Mouse (Mus musculus) hindbrain, embryonic 14.5 days (tissue): ENCODE results near the gene Smarca2. TPM values are rescaled to one million over a fixed set of nuclear protein-coding genes. Genes with fewer than 3 reads are reported as not detected.

ENCODE experiments used
- ATAC-seq: fragments of 200-750 bp; cut with Nextera tagmentation; 2 replicates; pipeline ENCODE4 v1.8.0; 2017; ENCODE audit warnings: moderate number of reproducible peaks, mild to moderate bottlenecking, moderate TSS enrichment, moderate library complexity; ENCODE audit not compliant: low FRiP score
- DNase-seq: peaks from one replicate; pipeline ENCODE4 v3.0.0-alpha.2; 2015; ENCODE audit warnings: low spot score
- H3K27ac ChIP-seq: fragments of 300-500 bp; sonication (generic); 2 replicates; pipeline ENCODE4 v1.5.1; 2014; ENCODE audit warnings: mild to moderate bottlenecking, moderate library complexity
- H3K27me3 ChIP-seq: fragments of 300-500 bp; sonication (generic); 2 replicates; pipeline ENCODE4 v1.6.1; 2014; ENCODE audit warnings: mild to moderate bottlenecking, low read length, mixed read lengths; ENCODE audit not compliant: control insufficient read depth, insufficient read depth
- H3K36me3 ChIP-seq: fragments of 300-500 bp; sonication (generic); replicated peaks from 2 replicates; pipeline ENCODE4 v1.6.1; 2014; ENCODE audit not compliant: control insufficient read depth, insufficient read depth
- H3K4me1 ChIP-seq: fragments of 300-500 bp; sonication (generic); replicated peaks from 2 replicates; pipeline ENCODE4 v1.6.1; 2014; ENCODE audit warnings: antibody characterized with exemption, low read length, mixed read lengths; ENCODE audit not compliant: control insufficient read depth, insufficient read depth
- H3K4me2 ChIP-seq: fragments of 300-500 bp; sonication (generic); replicated peaks from 2 replicates; pipeline ENCODE4 v1.6.1; 2014; ENCODE audit warnings: mild to moderate bottlenecking, moderate library complexity
- H3K4me3 ChIP-seq: fragments of 300-500 bp; sonication (generic); replicated peaks from 2 replicates; pipeline ENCODE4 v1.5.1; 2014; ENCODE audit warnings: mild to moderate bottlenecking, low read length
- H3K9ac ChIP-seq: fragments of 300-500 bp; sonication (generic); 2 replicates; pipeline ENCODE4 v1.6.1; 2014
- H3K9me3 ChIP-seq: fragments of 300-500 bp; sonication (generic); 2 replicates; pipeline ENCODE4 v1.6.1; 2016; ENCODE audit warnings: low read length; ENCODE audit not compliant: control insufficient read depth
- WGBS: fragments of 180-500 bp; shearing (Covaris S2); extraction: QIAGEN DNeasy Blood & Tissue Kit; methylation state at CpG from one replicate; pipeline ENCODE4 v1.1.7; 2014; 5-methylcytosine and 5-hydroxymethylcytosine counted together
- polyA plus RNA-seq: library from polyadenylated mRNA; unstranded; fragments of >200 nt; fragmentation: Nextera tagmentation; extraction: Ambion mirVana; gene quantifications from 2 replicates; pipeline ENCODE4 v1.2.1, GENCODE M21; 2014

Smarca2 gene
- polyA plus RNA-seq, 1 experiment from 2014 or later = 90.7 TPM

- Histone ChIP-seq H3K9ac (peak overlapping the region; percentile 48), H3K27ac (no peak overlapping the region), H3K4me2 (peak overlapping the region; percentile 98), H3K4me3 (no peak overlapping the region), H3K27me3 (peaks cover 16% of the 10 kb centered on the region; the same call in 1 of the 2 replicates), H3K36me3 (no peaks in the 10 kb centered on the region), H3K9me3 (no peaks in the 10 kb centered on the region), H3K4me1 (peaks cover 13% of the 10 kb centered on the region)
- ATAC-seq = no peak
- 50% methylated on average over 2 of the region's 2 CpGs for WGBS
- DNase-seq = no peak
Measured at GRCm38 (mm10) chr19:26603296-26603860, 1.5 kb upstream of the Smarca2 start.

DNA sequence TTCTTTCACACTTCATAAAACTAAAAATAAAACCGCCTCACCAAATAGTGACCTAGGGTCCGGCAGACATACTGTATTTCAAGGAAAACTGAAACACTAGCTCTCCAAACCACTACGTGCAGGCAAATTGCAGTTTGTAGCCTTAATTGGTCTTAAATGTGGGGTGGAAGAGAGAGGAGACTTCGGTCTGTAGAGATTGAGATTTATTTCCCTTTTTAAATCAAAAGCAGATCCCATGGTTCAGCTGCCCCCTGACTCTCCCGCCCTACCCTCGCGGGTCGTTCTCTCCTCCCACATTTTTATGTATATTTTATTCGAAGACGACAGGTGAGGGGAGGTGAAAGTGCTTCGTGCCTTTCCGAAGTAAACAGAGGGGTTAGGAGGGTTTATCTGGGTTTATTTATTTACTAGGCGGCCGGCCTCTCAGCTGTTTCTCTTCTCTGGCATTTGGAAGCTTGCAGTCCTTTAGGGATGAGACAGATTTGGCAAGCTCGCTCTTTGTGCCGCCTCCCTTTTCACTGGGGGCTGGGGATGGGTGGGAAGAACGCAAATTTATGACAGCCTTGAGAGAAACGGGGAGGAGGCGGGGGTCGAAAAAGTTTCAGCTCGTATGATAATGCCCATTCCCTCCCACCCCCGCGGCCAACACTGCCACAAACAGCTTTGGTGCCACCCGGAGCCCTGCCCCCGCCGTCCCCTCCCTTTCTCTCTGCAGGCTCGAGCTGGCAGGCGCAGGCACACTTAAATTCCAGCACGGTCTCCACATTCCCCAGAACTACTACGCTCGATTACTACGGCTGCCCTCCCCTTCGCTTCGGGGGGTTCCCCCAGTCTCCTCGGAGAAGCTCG lies 720 bp upstream of the Smarca2 start:
- Histone ChIP-seq H3K9ac (peak overlapping the region; percentile 48), H3K4me3 (peak overlapping the region; percentile 67), H3K4me2 (peak overlapping the region; percentile 98), H3K27me3 (peaks cover 24% of the 10 kb centered on the region), H3K36me3 (no peaks in the 10 kb centered on the region), H3K27ac (peak overlapping the region; percentile 77), H3K4me1 (peaks cover 16% of the 10 kb centered on the region), H3K9me3 (no peaks in the 10 kb centered on the region)
- DNase-seq (no peak), ATAC-seq (peak; percentile 64)
- WGBS = 3% methylated on average over 36 of the region's 36 CpGs

GRCm38 (mm10) chr19:26605438-26606320 lies 829 bp downstream of the Smarca2 start:
- Histone ChIP-seq H3K36me3 (no peaks in the 10 kb centered on the region), H3K27ac (peak overlapping the region; percentile 77), H3K4me3 (peak overlapping the region; percentile 67), H3K9me3 (no peaks in the 10 kb centered on the region), H3K27me3 (peaks cover 34% of the 10 kb centered on the region), H3K4me1 (peaks cover 16% of the 10 kb centered on the region), H3K4me2 (peak overlapping the region; percentile 98), H3K9ac (peak overlapping the region; percentile 71)
- peak; percentile 32 for DNase-seq
- WGBS = under 1% methylated on average over 44 of the region's 44 CpGs
- no peak for ATAC-seq

GRCm38 (mm10) chr19:26606321-26607155 lies 1.7 kb downstream of the Smarca2 start:
- Histone ChIP-seq H3K27me3 (peaks cover 35% of the 10 kb centered on the region), H3K27ac (peak overlapping the region; percentile 77), H3K4me3 (peak overlapping the region; percentile 67), H3K4me2 (peak overlapping the region; percentile 98), H3K9me3 (no peaks in the 10 kb centered on the region), H3K4me1 (peaks cover 16% of the 10 kb centered on the region), H3K9ac (peak overlapping the region; percentile 71), H3K36me3 (no peaks in the 10 kb centered on the region)
- WGBS = under 1% methylated on average over 63 of the region's 63 CpGs
- ATAC-seq (peak; percentile 15; the same call in 1 of the 2 replicates), DNase-seq (peak; percentile 59)

GRCm38 (mm10) chr19:26607156-26607536 lies 2.3 kb downstream of the Smarca2 start:
- no peaks in the 10 kb centered on the region for H3K9me3 ChIP-seq
- peak overlapping the region; percentile 67 for H3K4me3 ChIP-seq
- no peaks in the 10 kb centered on the region for H3K36me3 ChIP-seq
- peaks cover 16% of the 10 kb centered on the region for H3K4me1 ChIP-seq
- ATAC-seq (peak; percentile 10; the same call in 1 of the 2 replicates), DNase-seq (peak; percentile 52)
- H3K4me2 ChIP-seq = peak overlapping the region; percentile 98
- H3K27ac ChIP-seq = peak overlapping the region; percentile 39; the same call in 1 of the 2 replicates
- 2% methylated on average over 52 of the region's 56 CpGs for WGBS
- peak overlapping the region; percentile 71 for H3K9ac ChIP-seq
- H3K27me3 ChIP-seq = peaks cover 33% of the 10 kb centered on the region

GRCm38 (mm10) chr19:26607551-26608433 lies 2.9 kb downstream of the Smarca2 start:
- H3K27me3 ChIP-seq = peaks cover 27% of the 10 kb centered on the region
- ATAC-seq = no peak
- under 1% methylated on average over 39 of the region's 39 CpGs for whole genome bisulfite sequencing

DNA sequence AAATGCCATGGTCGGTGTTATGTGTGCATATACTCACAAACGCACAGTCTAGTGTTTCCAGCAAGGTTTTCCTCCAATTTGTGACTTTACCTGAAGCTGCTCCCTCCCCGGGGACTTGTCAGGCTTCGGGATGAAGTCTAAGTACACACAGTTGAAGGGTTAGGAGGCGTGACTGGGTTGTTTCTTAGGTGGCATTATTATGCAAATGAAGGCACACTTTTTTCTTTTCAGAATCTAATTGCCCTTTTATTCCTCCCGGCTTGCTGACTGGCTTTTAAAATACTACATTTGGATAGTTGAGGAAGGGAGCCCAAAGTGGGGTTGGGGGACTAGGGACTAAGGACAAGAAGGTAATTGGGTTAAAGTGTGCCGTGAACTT lies 3.6 kb downstream of the Smarca2 start:
- Histone ChIP-seq H3K4me2 (peak overlapping the region; percentile 98), H3K36me3 (no peaks in the 10 kb centered on the region), H3K4me3 (peak overlapping the region; percentile 67), H3K9ac (no peak overlapping the region), H3K27ac (no peak overlapping the region), H3K4me1 (peaks cover 16% of the 10 kb centered on the region), H3K9me3 (no peaks in the 10 kb centered on the region), H3K27me3 (peaks cover 22% of the 10 kb centered on the region)
- ATAC-seq = no peak
- no peak for DNase-seq
- WGBS = 3% methylated on average over 7 of the region's 7 CpGs

More at GRCm38 (mm10) chr19:26607551-26608433, 2.9 kb downstream of the Smarca2 start:
- Histone ChIP-seq H3K27ac (peak overlapping the region; percentile 39; the same call in 1 of the 2 replicates), H3K4me3 (peak overlapping the region; percentile 67), H3K4me1 (peaks cover 16% of the 10 kb centered on the region), H3K9me3 (no peaks in the 10 kb centered on the region), H3K36me3 (no peaks in the 10 kb centered on the region), H3K4me2 (peak overlapping the region; percentile 98), H3K9ac (peak overlapping the region; percentile 71)
- DNase-seq = no peak

GRCm38 (mm10) chr19:26609637-26610036 lies 4.8 kb downstream of the Smarca2 start:
- Histone ChIP-seq H3K4me1 (peaks cover 10% of the 10 kb centered on the region; the same call in 1 of the 2 replicates), H3K36me3 (no peaks in the 10 kb centered on the region), H3K4me3 (no peak overlapping the region), H3K9me3 (no peaks in the 10 kb centered on the region), H3K27ac (no peak overlapping the region), H3K27me3 (peaks cover 22% of the 10 kb centered on the region), H3K4me2 (no peak overlapping the region), H3K9ac (no peak overlapping the region)
- DNase-seq (no peak), ATAC-seq (no peak)
- WGBS = 37% methylated on average over 2 of the region's 2 CpGs
